Mouse (Mus musculus): ENCODE data around the gene Hmg20a.

DNA sequence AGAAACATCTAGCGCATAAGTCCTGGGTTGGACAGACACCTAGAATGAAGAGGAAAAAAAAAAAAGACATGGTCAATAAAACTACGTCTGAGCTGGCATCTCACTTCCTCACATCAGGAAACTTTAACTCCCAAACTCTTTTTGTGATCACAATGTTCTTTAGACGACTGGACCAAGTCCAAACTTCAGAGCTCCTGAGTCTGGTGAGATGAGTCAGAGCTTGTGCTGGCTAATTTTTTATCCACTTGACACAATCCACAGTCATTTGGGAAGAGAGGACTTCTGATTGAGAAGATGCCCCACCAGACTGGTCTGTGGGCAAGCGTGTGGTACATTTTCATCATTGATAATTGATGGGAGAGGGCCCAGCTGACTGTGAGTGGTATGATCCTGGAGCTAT lies 44.0 kb upstream of the Hmg20a start:
- TF ChIP-seq CHD2 (IDR thresholded peaks at IDR 0.05; ENCODE audit: low read depth, low read length) (no peak), ZNF384 (IDR thresholded peaks at IDR 0.05; ENCODE audit: low read depth, low read length) (no peak)

All from ES-E14 (cell line).